Mouse (Mus musculus) MN1 (cell line): ENCODE measurements around the gene Lep.

Experiments
- DNase-seq: peaks from one replicate; pipeline ENCODE4 v3.0.0-alpha.2; 2016; ENCODE audit warnings: low spot score

Lep gene

DNA sequence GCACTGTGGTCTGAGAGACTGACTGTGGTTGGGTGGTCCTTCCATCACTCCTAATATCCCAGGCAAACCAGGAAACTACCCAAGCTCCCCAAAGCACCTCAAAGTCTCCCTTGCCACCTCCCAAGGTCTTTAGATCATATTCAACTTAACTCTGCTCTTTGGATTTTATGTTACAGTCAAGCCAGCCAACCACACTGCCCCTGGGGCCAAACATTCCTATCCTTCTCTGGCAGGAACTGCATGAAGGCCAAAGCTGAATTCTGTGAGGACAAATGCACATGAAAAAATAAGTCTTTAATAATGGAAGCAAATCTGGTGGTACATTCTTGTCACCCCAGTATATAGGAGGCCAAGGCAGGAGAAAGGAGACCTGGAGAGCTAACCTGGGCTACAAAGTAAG lies 16.0 kb upstream of the Lep start:
- DNase-seq = no peak

DNA sequence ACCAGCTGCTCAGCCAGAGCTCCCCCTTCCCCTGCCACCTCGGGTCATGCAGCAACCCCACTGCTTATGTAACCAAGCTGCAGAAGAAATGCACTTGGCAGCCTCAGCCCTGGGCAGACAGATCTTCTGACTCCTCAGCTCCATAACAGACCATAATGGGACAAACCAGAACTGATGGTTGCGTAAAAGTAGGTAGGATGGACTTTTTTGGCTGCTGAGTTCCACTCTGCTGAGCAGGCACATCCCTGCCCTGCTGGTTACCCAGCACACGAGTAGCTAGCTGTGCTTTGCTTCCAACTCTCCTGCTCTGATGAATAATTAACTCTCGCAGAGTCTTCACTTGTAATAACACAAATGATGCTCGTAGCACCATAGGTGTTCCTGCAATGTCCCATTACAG lies 10.1 kb upstream of the Lep start:
- no peak for DNase-seq

GRCm38 (mm10) chr6:29052188-29052587 lies 7.8 kb upstream of the Lep start:
- no peak for DNase-seq

- no peak for DNase-seq
These were observed 6.8 kb upstream of the Lep start for GRCm38 (mm10) chr6:29053181-29053580.

DNA sequence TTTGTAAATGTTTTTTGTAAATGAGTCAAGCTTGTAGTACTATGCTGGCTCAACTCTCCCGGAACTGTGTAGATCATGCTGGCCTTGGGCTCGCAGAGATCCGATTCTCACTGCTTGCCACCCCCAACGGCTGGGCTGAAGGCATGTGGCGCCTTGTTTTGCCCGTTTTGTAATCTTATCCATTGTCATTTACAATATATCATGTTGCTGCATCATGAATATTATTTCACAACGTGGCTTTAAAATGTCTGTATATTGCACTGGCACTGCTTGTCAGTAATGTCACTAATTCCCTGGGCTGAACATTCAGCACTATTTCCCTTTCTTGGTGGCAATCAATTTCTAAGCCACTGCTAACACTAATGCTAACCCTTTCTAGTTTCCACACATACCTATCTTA lies 3.6 kb upstream of the Lep start:
- DNase-seq = no peak

- DNase-seq = no peak
These were observed 6.4 kb downstream of the Lep start for GRCm38 (mm10) chr6:29066389-29066790.

- DNase-seq = no peak
These were observed 12.2 kb downstream of the Lep start for GRCm38 (mm10) chr6:29072258-29072657.

DNA sequence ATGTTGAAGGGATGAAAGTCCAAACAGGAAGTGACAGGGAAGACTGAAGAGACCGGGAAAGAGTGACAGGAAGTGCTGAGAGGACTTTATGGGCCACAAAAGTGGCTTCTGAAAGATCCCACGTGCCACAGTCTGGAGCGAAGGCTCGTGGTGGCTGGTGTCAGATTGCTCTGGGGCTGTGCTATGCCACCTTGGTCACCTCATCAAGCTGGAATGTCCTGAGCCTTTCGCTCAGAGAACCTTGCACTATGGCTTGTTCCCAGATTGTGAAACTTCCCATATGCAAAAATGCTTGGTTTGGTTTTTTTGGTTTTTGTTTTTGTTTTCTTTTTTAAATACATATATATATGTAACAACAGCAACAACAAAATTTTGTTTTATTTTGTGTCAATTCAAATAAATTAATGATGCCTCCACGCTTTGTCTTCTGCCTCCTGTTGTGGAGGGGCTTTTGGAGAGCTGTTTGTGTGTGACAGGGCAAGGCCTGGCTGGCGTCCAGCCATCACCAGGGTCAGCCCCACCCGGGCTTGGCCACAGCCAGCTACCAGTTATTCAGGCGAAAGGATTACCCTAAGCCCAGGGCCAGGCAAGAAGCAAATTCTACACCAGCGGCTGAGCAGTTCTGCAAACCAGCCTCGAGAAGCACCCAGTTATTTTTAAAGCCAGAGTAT lies 13.6 kb downstream of the Lep start:
- no peak for DNase-seq

- DNase-seq = no peak
These were observed 14.1 kb downstream of the Lep start for GRCm38 (mm10) chr6:29074133-29074469.

DNA sequence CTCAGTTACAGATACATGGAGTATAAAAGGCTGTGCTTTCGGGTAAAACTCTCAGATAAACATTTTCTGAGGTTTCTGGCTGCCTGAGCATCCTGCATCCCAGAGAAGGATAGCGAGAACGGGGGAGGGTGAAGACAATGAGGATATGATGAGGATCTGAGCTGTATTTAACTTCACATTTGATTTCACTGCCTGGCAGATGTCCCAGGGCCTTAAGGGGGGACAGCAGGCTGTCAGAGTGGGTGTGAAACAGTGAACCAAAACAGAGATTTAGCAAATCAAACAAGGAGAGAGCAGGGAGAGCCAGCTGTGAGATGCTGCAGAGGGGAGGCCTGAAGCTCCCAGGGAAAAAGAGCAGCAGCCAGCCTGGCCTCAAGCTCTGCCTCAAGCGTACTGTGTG lies 19.3 kb downstream of the Lep start:
- DNase-seq = no peak

DNA sequence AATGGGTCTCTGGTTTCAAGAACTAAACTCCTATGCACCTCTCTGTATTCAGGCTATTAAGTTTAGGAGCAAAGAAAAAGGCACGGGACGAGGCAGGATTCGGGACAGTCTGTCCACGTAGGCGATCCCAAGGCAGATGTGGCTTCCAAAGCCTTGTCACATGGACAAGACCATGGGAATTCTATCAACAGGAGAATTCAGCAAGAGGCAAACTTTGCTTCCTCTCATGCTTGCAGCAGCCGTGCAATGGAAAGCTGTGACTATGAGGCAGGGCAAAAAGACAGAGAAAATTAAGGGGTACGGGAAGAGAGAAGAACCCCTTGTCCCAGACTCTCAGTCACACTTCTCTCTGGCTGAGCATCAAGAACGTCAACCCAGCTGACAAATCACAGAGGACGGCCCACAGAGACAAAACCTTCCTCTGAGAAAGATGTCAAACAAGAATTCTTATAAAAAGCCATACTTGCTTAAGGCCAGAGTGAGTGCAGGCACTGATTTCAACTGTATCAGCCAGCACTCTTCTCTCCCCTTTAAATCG lies 21.9 kb downstream of the Lep start:
- no peak for DNase-seq

DNA sequence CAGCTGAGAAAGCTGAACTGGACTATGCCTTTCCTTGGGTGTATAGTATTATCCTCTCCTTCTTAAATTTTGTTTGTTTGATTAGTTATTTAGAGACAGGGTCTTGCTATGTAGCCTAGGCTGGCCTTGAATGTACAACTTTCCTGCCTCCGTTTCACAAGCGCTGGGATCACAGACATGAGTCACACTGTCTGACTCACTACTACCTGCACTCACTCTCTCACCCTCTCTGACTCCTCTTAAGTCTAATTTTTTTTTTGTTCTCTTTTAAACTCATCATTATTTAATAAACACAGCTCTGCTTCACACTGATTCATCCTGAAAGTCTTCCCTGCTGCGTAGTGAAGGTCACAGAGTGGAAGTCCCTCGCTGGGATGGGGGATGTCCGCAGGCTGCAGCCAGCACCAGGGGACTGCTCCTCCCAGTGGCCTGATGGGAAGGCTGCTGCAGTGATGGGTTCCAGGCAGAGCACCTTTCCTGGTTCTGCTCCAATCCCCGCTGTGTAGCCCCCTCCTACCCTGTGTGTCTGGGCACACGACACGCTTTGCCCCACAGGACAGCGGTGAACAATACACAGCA lies 22.8 kb downstream of the Lep start:
- peak; percentile 36 for DNase-seq

DNA sequence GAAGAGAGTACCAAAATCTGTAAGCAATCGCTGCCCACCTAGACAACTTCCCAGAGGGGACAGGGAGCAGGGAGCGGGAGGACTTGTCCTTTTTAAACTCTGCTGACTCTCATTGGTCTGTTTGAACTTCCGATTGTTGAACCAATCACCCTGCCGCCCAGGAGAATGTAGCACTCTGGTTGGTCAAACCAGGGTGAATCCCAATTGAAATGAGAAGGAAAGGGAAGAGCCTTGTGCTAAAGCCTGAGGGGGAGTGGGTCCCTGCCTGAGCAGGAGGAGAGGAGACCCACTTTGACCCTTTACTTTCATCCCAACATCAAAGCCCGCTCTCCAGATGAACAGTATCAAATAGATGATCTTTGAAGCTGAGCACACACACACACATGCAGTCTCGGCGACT lies 24.4 kb downstream of the Lep start:
- DNase-seq = no peak

- peak; percentile 74 for DNase-seq
These were observed 28.1 kb downstream of the Lep start for GRCm38 (mm10) chr6:29087921-29088709.

DNA sequence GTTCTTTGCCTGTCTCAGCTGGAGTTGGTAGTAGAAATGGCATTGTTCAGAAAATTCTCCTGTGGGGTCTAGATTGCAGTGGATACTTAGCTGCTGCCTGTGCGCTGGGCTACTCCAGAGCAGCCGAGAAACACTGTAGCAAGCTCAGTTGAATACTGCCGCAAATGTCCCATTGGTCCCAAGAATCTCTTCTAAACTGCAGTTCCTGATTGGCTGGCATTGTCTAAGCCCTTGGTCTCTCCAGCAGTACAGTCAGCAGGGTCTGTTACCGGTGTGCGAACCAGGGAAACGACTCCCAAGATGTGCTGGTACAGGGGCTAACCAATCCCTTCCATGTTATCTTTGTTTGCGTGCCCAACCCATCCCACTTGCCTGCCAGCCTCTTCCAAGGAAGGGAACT lies 32.2 kb downstream of the Lep start:
- no peak for DNase-seq

GRCm38 (mm10) chr6:29092904-29093303 lies 32.9 kb downstream of the Lep start:
- DNase-seq = no peak

DNA sequence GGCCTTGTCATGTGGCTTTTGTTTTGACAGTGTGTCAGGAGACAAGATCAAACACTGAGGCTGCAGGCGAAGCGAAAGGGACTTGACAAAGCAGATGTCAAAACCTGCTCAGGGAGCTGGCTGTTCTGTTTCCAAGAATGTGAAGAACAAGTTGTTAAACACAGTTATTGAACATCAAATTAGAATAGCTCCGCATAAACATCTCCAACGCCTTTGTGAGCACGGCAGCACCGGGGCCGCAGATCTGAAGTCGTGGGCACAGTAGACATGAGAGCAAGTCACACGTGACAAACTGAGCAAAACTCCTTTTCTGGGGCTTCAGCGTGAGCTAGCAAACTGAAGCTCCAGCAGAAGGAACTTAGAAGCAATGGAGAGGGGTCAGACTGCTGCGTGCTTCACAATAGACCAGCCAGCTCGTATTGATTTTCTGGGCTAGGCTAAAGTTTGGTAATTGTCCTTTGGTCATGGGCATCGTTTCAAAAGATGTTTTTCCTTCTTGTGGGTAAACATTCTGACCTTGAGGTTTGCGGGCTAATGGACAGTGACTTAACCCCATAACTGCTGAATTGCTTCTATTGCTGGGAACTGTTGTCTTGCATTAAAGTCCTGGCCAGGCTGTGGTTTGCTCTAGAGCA lies 39.6 kb downstream of the Lep start:
- no peak for DNase-seq

DNA sequence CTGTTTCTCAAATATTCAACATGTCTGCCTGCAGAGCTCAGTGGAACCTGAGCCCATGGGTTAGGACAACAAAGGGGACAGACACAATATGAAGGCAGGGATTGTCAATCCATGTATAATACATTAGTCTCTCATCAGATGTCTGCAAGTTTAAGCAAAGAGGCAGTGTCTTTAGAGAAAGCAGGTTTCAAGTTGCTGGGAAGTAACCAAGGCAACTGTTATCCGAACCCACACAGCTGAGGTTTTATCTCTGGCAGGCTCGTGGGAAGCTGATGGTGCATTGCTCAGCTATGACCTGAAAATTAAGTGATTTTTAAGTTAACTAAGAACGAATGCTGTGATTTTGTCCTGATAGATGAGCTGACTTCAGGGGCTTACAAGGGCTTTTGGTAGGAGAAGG lies 40.4 kb downstream of the Lep start:
- no peak for DNase-seq

DNA sequence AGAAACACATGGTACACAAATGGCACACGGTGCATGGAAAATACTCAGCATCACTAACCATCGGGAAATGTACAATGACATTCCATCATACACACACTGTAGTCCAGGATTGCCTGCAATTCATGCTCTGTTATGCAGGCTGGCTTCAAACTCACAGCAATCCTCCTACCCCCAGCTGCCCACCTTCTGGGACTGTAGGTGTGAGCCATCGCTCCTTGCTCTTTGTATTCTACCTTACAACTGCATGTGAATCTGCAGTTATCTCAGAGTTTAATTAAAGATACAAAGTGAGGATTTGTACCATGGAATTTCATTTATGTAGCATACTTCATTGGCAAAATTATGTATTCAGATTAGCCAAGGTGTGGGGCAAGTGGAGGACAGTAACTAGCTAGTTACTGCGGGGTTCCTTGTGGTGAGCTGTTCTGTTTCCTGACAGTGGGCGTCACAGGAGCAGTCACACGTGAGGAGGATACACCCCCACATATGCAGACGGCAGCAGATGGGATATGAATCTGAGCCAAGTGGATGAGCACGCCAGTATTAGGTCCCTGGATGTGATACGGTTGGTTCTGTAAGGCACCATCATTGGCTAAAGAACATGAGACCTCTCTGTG lies 41.3 kb downstream of the Lep start:
- no peak for DNase-seq

GRCm38 (mm10) chr6:29108376-29108775 lies 48.4 kb downstream of the Lep start:
- no peak for DNase-seq

GRCm38 (mm10) chr6:29111501-29111900 lies 51.5 kb downstream of the Lep start:
- no peak for DNase-seq

GRCm38 (mm10) chr6:29115756-29116155 lies 55.7 kb downstream of the Lep start:
- no peak for DNase-seq
